Mouse (Mus musculus) Patski (cell line): ENCODE measurements around the gene Cldn12. TPM values are rescaled to one million over a fixed set of nuclear protein-coding genes. Genes with fewer than 3 reads are reported as not detected.

Experiments used
- ATAC-seq: fragments of 100-300 bp; one replicate; pipeline ENCODE4 v1.8.0; 2021
- CTCF ChIA-PET: fragments of 350-600 bp; sonication (Branson Sonifier 250); formaldehyde crosslinking; loops from one replicate; lab custom pipeline; 2022; ENCODE audit warnings: inconsistent platforms; lab: Charles Lee
- POLR2A ChIA-PET: fragments of 350-600 bp; sonication (Branson Sonifier 250); formaldehyde crosslinking; loops from one replicate; lab custom pipeline; 2022; ENCODE audit warnings: antibody characterized with exemption, inconsistent platforms; lab: Charles Lee
- DNase-seq: peaks from one replicate; pipeline ENCODE4 v3.0.0-alpha.2; 2011; ENCODE audit warnings: low read depth, low spot score
- H3K27me3 ChIP-seq: fragments of 371-371 bp; one replicate; pipeline ENCODE4 v1.5.1; 2021
- CTCF ChIP-seq: fragments of 100-300 bp; IDR thresholded peaks from one replicate; pipeline ENCODE4 v1.5.1; 2021
- in situ Hi-C: fragments of 300-500 bp; cut with MboI; formaldehyde crosslinking; loops from 3 replicates; pipeline ENCODE4 v1.11.1; 2018; ENCODE audit warnings: low pct_unique_long_range_greater_than_20kb, mixed read lengths
- polyA plus RNA-seq: library from polyadenylated mRNA; unstranded; gene quantifications from one replicate; pipeline ENCODE4 v1.2.3, GENCODE M21; 2021

Gene Cldn12
- polyA plus RNA-seq, 1 experiment from 2014 or later: 60.9 TPM

DNA sequence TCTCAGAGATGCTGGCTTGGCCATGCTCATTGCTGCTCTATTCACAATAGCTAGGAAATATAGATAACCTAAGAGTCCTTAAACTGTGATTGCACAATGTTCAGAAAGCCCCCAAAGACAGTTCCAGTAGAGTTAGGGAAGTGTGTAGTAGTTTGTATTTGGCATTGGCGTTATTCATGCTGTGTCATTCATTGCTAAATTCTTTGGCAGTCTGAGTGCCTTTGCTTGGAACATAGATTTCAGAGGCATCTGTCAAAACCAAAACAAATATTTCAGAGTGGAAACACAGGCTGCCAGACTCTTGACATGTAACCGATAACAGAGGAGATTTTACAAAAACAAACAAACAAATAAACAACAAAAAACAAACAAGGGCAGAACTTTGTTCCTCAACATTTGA, 13.2 kb downstream of the Cldn12 start:
- in situ Hi-C loops: no loop called here
- ChIA-PET CTCF (no interaction called here), POLR2A (no interaction called here)
- H3K27me3 ChIP-seq: no peaks in the 10 kb centered on the region
- DNase-seq (no peak), ATAC-seq (no peak)
- TF ChIP-seq CTCF: no peak

DNA sequence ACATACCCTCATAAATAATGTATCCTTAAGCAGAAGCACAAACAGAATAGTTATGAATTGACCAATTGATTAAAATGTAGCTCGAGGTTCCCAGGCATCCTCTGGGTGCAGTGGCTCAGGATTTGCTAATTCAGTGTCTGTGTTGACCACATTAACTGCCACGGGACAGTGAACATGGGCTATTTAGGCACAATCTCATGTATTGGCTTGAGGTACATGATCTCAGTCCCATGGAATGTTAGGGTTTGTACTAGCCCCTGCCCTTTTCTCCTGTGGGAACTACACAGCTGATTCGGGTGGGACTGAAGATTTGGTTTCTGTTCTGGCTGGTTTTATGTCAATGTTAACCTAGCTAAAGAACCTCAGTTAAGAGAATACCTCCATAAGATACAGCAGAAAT, 18.4 kb downstream of the Cldn12 start:
- ATAC-seq (peak; percentile 98), DNase-seq (peak; percentile 68)
- no peak for TF ChIP-seq CTCF
- POLR2A ChIA-PET: interaction anchor here (2.5 kb wide), 1 partner anchor 253 kb away, joined by 6 read pairs; the partner anchor contains the start of gene Steap1
- no peaks in the 10 kb centered on the region for H3K27me3 ChIP-seq
- in situ Hi-C loops: loop anchor here (5.0 to 25.0 kb wide), 3 partner anchors 151 to 1841 kb away; partner anchors contain the start of gene Zfp804b
- CTCF ChIA-PET: interaction anchor here (1.1 to 2.7 kb wide), 6 partner anchors 10 to 259 kb away, joined by 3 to 14 read pairs (median 4); partner anchors contain the start of gene Steap1

DNA sequence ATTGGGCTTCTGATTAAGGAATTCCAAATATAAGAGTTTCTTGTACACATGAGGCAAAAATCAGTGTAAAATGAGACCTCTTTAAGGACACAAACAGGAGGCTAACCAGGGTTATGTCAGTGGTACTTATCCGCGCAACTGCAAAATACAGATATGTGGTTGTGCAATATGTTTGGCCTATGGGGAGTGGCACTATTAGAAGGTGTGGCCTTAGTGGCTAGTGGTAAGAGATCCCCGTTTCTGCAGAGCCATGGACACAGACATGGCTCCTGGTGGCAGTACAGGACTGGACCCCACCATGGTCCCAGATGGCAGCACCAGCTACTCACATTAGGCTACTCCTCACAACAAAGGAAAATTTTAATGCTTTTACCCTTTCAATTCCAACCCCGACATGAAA, 19.7 kb downstream of the Cldn12 start:
- H3K27me3 ChIP-seq: no peaks in the 10 kb centered on the region
- DNase-seq (no peak), ATAC-seq (no peak)
- CTCF ChIA-PET: interaction anchor here (0.6 to 3.2 kb wide), 15 partner anchors 9 to 524 kb away, joined by 3 to 33 read pairs (median 4); partner anchors contain the start of gene Steap1
- TF ChIP-seq CTCF: no peak
- POLR2A ChIA-PET: interaction anchor here (2.5 kb wide), 1 partner anchor 254 kb away, joined by 6 read pairs; the partner anchor contains the start of gene Steap1
- in situ Hi-C loops: loop anchor here (5.0 to 25.0 kb wide), 3 partner anchors 152 to 1842 kb away; partner anchors contain the start of gene Zfp804b

DNA sequence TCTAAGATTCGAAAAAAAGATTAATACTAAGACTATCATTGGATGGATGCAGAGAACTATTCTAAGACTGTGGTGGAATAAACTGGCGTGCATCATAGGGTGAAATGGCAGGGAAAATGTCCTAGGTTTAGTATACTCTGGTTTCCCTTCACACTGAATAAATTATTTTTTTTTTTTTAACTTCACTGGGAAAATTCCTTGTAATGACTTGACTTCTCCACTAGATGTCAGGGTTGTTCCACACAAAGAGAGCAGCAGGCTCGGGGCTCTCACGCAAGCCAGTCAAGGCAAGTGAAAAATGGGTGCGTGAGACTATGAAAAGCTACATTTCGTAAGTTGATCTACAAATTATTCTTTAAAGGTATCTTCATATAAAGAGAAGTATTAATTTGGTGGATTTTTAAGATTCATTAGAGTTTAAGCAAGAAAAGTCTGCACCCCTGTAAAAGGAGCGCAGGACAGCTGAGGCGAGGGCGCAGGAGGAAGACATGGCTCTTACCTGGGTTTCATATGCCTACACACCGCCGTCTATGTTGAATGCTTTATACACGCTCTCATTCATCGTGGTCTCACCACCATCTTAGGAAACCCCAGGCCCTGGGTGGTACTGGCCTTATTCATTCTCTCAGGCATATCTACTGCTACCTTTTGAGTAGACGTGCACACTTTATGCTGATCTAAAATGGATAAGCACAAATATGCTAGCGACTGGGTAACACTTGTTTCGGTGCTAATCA, 20.3 kb downstream of the Cldn12 start:
- ATAC-seq (no peak), DNase-seq (no peak)
- ChIA-PET POLR2A (no interaction called here), CTCF (interaction anchor here (0.6 to 3.2 kb wide), 14 partner anchors 8 to 523 kb away, joined by 3 to 33 read pairs (median 4); partner anchors contain the start of gene Steap1)
- peak; percentile 81 for TF ChIP-seq CTCF
- H3K27me3 ChIP-seq: no peaks in the 10 kb centered on the region
- in situ Hi-C loops: loop anchor here (5.0 to 25.0 kb wide), 4 partner anchors 153 to 1843 kb away; partner anchors contain the start of gene Zfp804b

DNA sequence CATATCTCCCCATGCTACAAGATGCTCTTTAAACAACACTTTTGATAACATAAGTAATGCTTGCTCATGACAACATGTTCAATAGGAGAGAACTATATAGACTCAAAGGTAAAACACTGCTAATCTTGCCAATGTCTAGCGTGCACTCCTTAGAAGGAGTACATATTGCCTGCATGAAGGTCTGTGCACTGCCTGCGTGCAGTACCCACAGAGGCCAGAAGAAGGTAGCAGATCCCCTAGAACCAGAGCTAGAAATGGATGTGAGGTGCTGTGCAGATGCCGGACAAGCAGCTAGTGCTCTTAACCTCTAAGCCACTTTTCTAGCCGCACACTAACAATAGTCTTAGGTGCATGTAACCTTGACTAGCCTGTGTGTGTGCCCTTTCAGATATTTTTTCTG, 22.6 kb downstream of the Cldn12 start:
- TF ChIP-seq CTCF: peak; percentile 40
- DNase-seq: no peak
- CTCF ChIA-PET: interaction anchor here (3.2 kb wide), 1 partner anchor 257 kb away, joined by 33 read pairs; the partner anchor contains the start of gene Steap1
- H3K27me3 ChIP-seq: no peaks in the 10 kb centered on the region
- in situ Hi-C loops: loop anchor here (5.0 to 25.0 kb wide), 3 partner anchors 260 to 1845 kb away; partner anchors contain the start of gene Zfp804b
- ATAC-seq: no peak
- POLR2A ChIA-PET: no interaction called here

DNA sequence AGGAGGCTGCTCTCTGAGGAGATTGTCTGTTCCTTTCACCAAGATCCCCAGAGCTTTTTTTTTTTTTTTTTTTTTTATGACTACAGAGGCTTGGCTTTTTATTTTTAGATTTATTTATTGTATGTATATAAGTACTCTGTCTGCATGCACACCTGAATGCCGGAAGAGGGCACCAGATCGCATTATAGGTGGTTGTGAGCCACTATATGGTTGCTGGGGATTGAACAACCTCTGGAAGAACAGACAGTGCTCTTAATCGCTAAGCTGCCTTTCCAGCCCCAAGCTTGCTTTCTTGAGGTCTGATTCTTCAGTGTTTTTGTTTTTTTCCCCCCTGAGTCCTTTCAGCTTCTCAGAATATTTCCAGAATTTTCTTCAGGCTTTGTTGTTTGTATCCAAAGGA, 28.7 kb downstream of the Cldn12 start:
- CTCF ChIA-PET: interaction anchor here (1.0 to 2.3 kb wide), 4 partner anchors 8 to 531 kb away, joined by 3 to 7 read pairs (median 6); partner anchors contain the start of gene Steap1
- POLR2A ChIA-PET: no interaction called here
- TF ChIP-seq CTCF: no peak
- no peaks in the 10 kb centered on the region for H3K27me3 ChIP-seq
- in situ Hi-C loops: loop anchor here (25.0 kb wide), 1 partner anchor 1851 kb away; the partner anchor contains the start of gene Zfp804b
- no peak for ATAC-seq
- DNase-seq: no peak

DNA sequence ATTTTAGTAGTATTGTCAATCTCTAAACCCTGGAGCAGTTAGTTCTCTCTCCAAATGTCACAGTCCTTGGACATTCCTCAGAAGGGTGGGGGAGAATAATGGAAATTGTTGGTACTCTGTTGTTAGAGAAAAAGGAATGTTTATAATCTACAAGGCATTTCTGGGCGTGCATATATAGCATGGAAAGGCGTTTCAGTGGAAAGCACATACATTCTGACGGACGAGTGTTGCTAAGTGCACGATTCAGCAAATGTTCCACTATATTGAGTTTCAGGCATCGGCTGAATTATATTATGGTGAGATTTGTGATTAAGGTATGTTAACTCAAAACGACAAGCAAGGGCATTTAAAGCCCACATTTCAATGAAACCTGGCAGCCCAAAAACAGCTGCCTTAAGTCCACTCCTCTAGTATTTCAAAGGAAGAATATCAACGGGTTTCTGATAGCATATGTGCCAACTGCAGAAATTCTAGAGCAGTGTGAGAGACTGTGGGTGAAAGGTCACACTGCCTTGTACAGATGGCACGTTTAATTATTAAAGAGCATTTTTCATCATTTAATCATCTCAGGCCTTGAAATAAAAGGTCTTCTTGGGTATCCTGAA, 31.4 kb downstream of the Cldn12 start:
- H3K27me3 ChIP-seq: no peaks in the 10 kb centered on the region
- TF ChIP-seq CTCF: no peak
- CTCF ChIA-PET: interaction anchor here (1.1 kb wide), 1 partner anchor 11 kb away, joined by 3 read pairs; no protein-coding TSS in a partner anchor
- DNase-seq (no peak), ATAC-seq (no peak)
- POLR2A ChIA-PET: no interaction called here
- in situ Hi-C loops: loop anchor here (5.0 to 25.0 kb wide), 4 partner anchors 101 to 1854 kb away; partner anchors contain the start of gene Zfp804b

DNA sequence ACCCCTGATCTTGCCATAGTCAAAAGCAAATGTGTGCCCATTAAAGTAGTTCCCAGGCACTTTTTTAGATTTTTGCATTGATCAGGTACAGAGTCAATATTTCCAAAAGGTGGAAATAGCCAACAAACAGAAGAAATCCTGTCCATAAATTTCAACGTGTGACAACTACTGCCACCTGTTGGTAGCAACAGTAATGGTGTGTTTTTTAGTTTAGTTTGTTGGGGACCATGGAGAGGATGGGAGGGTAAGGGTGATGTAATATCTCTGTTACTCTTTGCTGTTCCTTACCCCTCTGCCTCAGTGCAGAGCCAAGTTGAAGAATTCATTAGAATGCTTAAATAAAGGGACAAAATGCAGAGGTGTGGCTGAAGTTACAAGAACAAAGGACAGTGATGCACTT, 33.1 kb downstream of the Cldn12 start:
- ChIA-PET CTCF (interaction anchor here (2.2 kb wide), 1 partner anchor 519 kb away, joined by 14 read pairs; no protein-coding TSS in a partner anchor), POLR2A (no interaction called here)
- DNase-seq (no peak), ATAC-seq (peak; percentile 66)
- TF ChIP-seq CTCF: peak; percentile 75
- in situ Hi-C loops: loop anchor here (5.0 to 25.0 kb wide), 4 partner anchors 99 to 1856 kb away; partner anchors contain the start of gene Zfp804b
- no peaks in the 10 kb centered on the region for H3K27me3 ChIP-seq

DNA sequence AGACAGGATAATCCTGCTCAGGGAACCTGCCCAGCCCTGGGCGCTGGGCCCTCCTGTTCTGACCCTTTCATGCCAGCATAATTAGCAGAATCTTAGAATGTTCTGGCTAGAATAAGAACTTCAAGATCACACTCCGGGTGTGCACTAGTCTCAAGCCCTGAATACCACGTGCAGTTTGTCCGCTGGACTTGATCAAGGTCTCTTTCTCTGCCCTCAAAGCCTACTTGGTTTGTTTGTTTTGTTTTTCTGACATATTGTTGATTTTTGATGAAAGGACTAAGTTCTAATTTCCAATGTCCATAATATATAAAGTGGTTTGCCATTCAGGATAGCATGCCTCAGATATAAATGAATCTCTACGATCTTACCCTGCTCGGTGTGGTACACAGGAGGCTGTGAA, 35.7 kb downstream of the Cldn12 start, which contains the start of gene 1700015F17Rik:
1700015F17Rik (minus strand) TSS at position 101 of the 400 bp plus-strand sequence.
- ChIA-PET CTCF (no interaction called here), POLR2A (no interaction called here)
- TF ChIP-seq CTCF: no peak

DNA sequence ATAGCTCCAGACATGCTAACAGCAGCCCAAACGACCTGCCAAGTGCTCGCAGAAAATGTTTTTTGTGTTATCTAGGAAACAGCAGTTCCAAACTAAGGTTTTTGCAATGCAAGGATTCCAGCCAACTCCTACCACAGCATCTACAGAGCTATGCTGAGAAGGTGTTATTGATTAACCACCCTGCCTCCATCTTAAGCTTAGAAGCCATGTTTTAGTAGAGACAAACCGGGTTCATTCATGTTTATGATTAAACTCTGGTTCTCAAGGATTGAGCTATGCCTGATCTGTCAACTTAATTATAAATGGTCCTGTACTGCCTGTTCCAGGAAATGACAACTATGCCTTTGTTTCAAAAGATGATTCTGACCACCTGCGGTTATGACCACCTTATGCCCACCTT, 38.6 kb downstream of the Cldn12 start:
- POLR2A ChIA-PET: no interaction called here
- in situ Hi-C loops: loop anchor here (25.0 kb wide), 1 partner anchor 1861 kb away; the partner anchor contains the start of gene Zfp804b

More for the DNA sequence above, 35.7 kb downstream of the Cldn12 start, which contains the start of gene 1700015F17Rik:
- in situ Hi-C loops: loop anchor here (25.0 kb wide), 1 partner anchor 1858 kb away; the partner anchor contains the start of gene Zfp804b
- DNase-seq: no peak
- no peaks in the 10 kb centered on the region for H3K27me3 ChIP-seq
- ATAC-seq: no peak

More for the DNA sequence above, 38.6 kb downstream of the Cldn12 start:
- CTCF ChIA-PET: interaction anchor here (1.1 to 1.5 kb wide), 2 partner anchors 56 to 110 kb away, joined by 3 read pairs; partner anchors contain the start of gene Cdk14
- H3K27me3 ChIP-seq: no peaks in the 10 kb centered on the region
- ATAC-seq (no peak), DNase-seq (no peak)
- no peak for TF ChIP-seq CTCF
